Mouse (Mus musculus): ENCODE data around the gene Med16. TPM values are rescaled to one million over a fixed set of nuclear protein-coding genes. Genes with fewer than 3 reads are reported as not detected.

Gene Med16
- polyA plus RNA-seq, 1 experiment from 2014 or later = 55.3 TPM

GRCm38 (mm10) chr10:79860079-79860911 is 48.4 kb downstream of the Med16 start:
- Histone ChIP-seq H3K27me3 (no peaks in the 10 kb centered on the region), H3K4me3 (no peak overlapping the region), H3K9me3 (no peaks in the 10 kb centered on the region), H3K36me3 (peaks cover 81% of the 10 kb centered on the region), H3K4me2 (no peak overlapping the region), H3K4me1 (replicated peaks) (peaks cover 73% of the 10 kb centered on the region), H3K27ac (peak overlapping the region; percentile 30; the same call in 1 of the 2 replicates), H3K9ac (peak overlapping the region; percentile 24; the same call in 1 of the 2 replicates)
- ATAC-seq (ENCODE audit: low FRiP score) = no peak
- 94% methylated on average over 26 of the region's 26 CpGs for WGBS

- Histone ChIP-seq H3K9ac (peak overlapping the region; percentile 4; the same call in 1 of the 2 replicates), H3K27ac (peak overlapping the region; percentile 100; the same call in 1 of the 2 replicates), H3K4me2 (peak overlapping the region; percentile 95; the same call in 1 of the 2 replicates), H3K4me3 (no peak overlapping the region), H3K4me1 (replicated peaks) (peaks cover 64% of the 10 kb centered on the region), H3K36me3 (peaks cover 69% of the 10 kb centered on the region), H3K9me3 (no peaks in the 10 kb centered on the region), H3K27me3 (no peaks in the 10 kb centered on the region)
- ATAC-seq (ENCODE audit: low FRiP score) = no peak
- 82% methylated on average over 11 of the region's 11 CpGs for WGBS
Observed at GRCm38 (mm10) chr10:79859116-79859515, 49.6 kb downstream of the Med16 start.

GRCm38 (mm10) chr10:79858416-79859074 is 50.2 kb downstream of the Med16 start:
- Histone ChIP-seq H3K4me1 (replicated peaks) (peaks cover 64% of the 10 kb centered on the region), H3K4me3 (peak overlapping the region; percentile 100; the same call in 1 of the 2 replicates), H3K36me3 (peaks cover 67% of the 10 kb centered on the region), H3K27me3 (no peaks in the 10 kb centered on the region), H3K27ac (peak overlapping the region; percentile 100), H3K9ac (peak overlapping the region; percentile 99), H3K9me3 (no peaks in the 10 kb centered on the region), H3K4me2 (peak overlapping the region; percentile 95)
- no peak for ATAC-seq (ENCODE audit: low FRiP score)
- 46% methylated on average over 17 of the region's 17 CpGs for WGBS

- 77% methylated on average over 2 of the region's 2 CpGs for WGBS
- Histone ChIP-seq H3K9ac (peak overlapping the region; percentile 99), H3K4me1 (replicated peaks) (peaks cover 70% of the 10 kb centered on the region), H3K4me3 (peak overlapping the region; percentile 100), H3K27ac (peak overlapping the region; percentile 100), H3K9me3 (no peaks in the 10 kb centered on the region), H3K27me3 (no peaks in the 10 kb centered on the region), H3K4me2 (peak overlapping the region; percentile 95), H3K36me3 (peaks cover 60% of the 10 kb centered on the region)
- no peak for ATAC-seq (ENCODE audit: low FRiP score)
Observed at GRCm38 (mm10) chr10:79857894-79858293, 50.8 kb downstream of the Med16 start.

GRCm38 (mm10) chr10:79857452-79857811 is 51.3 kb downstream of the Med16 start:
- Histone ChIP-seq H3K4me1 (replicated peaks) (peaks cover 74% of the 10 kb centered on the region), H3K9ac (peak overlapping the region; percentile 99), H3K36me3 (peaks cover 56% of the 10 kb centered on the region), H3K9me3 (no peaks in the 10 kb centered on the region), H3K27me3 (no peaks in the 10 kb centered on the region), H3K4me2 (peak overlapping the region; percentile 95), H3K27ac (peak overlapping the region; percentile 100), H3K4me3 (peak overlapping the region; percentile 100)
- no peak for ATAC-seq (ENCODE audit: low FRiP score)
- 38% methylated on average over 4 of the region's 4 CpGs for WGBS

GRCm38 (mm10) chr10:79856704-79857451 is 51.8 kb downstream of the Med16 start:
- ATAC-seq (ENCODE audit: low FRiP score) = no peak
- no peaks in the 10 kb centered on the region for H3K9me3 ChIP-seq
- H3K27me3 ChIP-seq = no peaks in the 10 kb centered on the region
- H3K4me3 ChIP-seq = peak overlapping the region; percentile 100
- 57% methylated on average over 7 of the region's 7 CpGs for WGBS
- H3K4me1 ChIP-seq (replicated peaks) = peaks cover 74% of the 10 kb centered on the region
- peak overlapping the region; percentile 99 for H3K9ac ChIP-seq
- peak overlapping the region; percentile 100 for H3K27ac ChIP-seq
- peaks cover 50% of the 10 kb centered on the region for H3K36me3 ChIP-seq
- H3K4me2 ChIP-seq = peak overlapping the region; percentile 95

- no peak for ATAC-seq (ENCODE audit: low FRiP score)
- Histone ChIP-seq H3K36me3 (peaks cover 44% of the 10 kb centered on the region), H3K9ac (peak overlapping the region; percentile 99), H3K27ac (peak overlapping the region; percentile 100), H3K4me3 (peak overlapping the region; percentile 100), H3K27me3 (no peaks in the 10 kb centered on the region), H3K4me1 (replicated peaks) (peaks cover 78% of the 10 kb centered on the region), H3K4me2 (peak overlapping the region; percentile 95), H3K9me3 (no peaks in the 10 kb centered on the region)
- WGBS = 54% methylated on average over 6 of the region's 6 CpGs
Observed at GRCm38 (mm10) chr10:79856280-79856679, 52.4 kb downstream of the Med16 start.

GRCm38 (mm10) chr10:79855558-79856184 is 53.1 kb downstream of the Med16 start:
- Histone ChIP-seq H3K27ac (peak overlapping the region; percentile 100), H3K4me3 (peak overlapping the region; percentile 100), H3K36me3 (peaks cover 38% of the 10 kb centered on the region), H3K9me3 (no peaks in the 10 kb centered on the region), H3K27me3 (no peaks in the 10 kb centered on the region), H3K4me2 (peak overlapping the region; percentile 95), H3K9ac (peak overlapping the region; percentile 99), H3K4me1 (replicated peaks) (peaks cover 79% of the 10 kb centered on the region)
- 3% methylated on average over 10 of the region's 10 CpGs for WGBS
- ATAC-seq (ENCODE audit: low FRiP score) = no peak

GRCm38 (mm10) chr10:79854801-79855541 is 53.8 kb downstream of the Med16 start:
- Histone ChIP-seq H3K36me3 (peaks cover 31% of the 10 kb centered on the region), H3K4me2 (peak overlapping the region; percentile 95), H3K4me1 (replicated peaks) (peaks cover 74% of the 10 kb centered on the region), H3K4me3 (peak overlapping the region; percentile 100), H3K9me3 (no peaks in the 10 kb centered on the region), H3K9ac (peak overlapping the region; percentile 99), H3K27me3 (no peaks in the 10 kb centered on the region), H3K27ac (peak overlapping the region; percentile 100)
- WGBS = under 1% methylated on average over 73 of the region's 83 CpGs
- peak; percentile 25 for ATAC-seq (ENCODE audit: low FRiP score)

- no peaks in the 10 kb centered on the region for H3K9me3 ChIP-seq
- peak; percentile 94 for ATAC-seq (ENCODE audit: low FRiP score)
- WGBS = under 1% methylated on average over 75 of the region's 75 CpGs
Observed at GRCm38 (mm10) chr10:79853860-79854795, 54.6 kb downstream of the Med16 start, which contains the start of gene Ptbp1. TSS of gene Ptbp1 (plus strand) at chr10:79854427.

More at GRCm38 (mm10) chr10:79853860-79854795, 54.6 kb downstream of the Med16 start, which contains the start of gene Ptbp1:
- Histone ChIP-seq H3K36me3 (peaks cover 23% of the 10 kb centered on the region), H3K9ac (peak within 1 kb of the TSS; percentile 99), H3K4me1 (replicated peaks) (peaks cover 66% of the 10 kb centered on the region), H3K27ac (peak within 1 kb of the TSS; percentile 100), H3K4me3 (peak within 1 kb of the TSS; percentile 100), H3K27me3 (no peaks in the 10 kb centered on the region), H3K4me2 (peak within 1 kb of the TSS; percentile 95)
